Mouse (Mus musculus): ENCODE measurements around the gene Blvrb.
A peak's percentile ranks its signal among the peaks of the same experiment; 100 is the strongest.

Blvrb gene

DNA sequence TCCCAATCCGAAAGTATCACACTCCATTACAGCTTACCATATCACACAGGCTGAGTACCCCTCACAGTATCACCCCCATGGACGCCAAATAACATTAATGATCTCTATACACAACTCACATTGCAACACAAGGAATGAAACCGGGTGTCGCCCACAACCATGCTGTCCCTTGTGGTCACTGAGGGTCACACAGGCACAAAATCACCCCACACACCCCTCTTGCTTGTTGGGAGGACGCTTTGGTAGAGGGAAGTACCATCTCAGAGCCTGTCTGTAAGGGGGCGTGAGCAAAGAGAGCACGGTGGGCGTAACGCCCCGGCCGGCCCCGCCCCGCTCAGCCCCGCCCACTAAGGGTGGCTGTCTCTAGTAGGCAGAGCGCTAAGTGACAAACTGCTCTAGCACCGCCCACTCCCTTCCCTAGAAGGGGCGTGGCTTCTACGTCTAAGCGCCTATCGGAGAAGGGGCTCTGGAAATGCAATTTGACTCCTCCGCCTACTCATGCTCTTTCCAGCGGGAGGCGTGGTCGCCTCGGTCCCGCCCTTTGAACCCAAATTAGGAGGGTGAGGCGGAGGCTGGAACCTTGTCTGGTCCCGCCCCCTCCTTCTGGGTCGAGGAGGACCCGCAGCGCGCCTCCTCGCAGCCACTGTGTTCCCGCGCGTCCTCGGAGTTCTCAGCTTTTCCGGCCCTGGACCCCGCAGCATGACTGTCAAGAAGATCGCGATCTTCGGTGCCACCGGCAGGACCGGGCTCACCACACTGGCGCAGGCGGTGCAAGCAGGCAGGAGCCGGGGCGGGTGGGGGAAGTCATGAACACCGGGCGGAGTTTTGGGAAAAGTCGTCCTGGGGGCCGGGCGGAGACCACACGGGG lies at the start of gene Blvrb, which contains the start of gene Sptbn4:
Gene Blvrb, plus strand, starts transcription at position 560 of the 868 bp plus-strand sequence.
Gene Sptbn4, minus strand, starts transcription at position 268 of the 868 bp plus-strand sequence.
- DNase-seq (ENCODE audit: extremely low spot score, low read depth, low spot score) = peak; percentile 99

DNA sequence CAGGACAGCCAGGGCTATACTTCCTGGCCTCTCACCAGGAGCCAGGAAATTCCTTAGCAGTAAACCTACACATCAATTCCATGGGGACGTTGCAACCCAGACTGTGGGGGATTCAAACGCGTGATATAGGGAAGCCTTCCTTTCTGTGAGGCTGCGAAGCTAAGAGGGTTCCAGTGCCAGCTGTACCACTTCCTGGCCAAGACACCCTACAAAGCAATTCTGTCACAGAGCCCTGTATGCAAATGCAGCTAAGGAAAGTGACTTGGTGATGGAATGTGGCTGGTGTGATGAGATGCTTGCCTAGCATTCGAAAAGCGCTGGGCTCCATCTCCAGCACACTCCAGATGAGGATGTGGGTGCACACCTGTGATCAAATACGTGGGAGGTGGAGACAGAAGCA lies 47.2 kb upstream of the Blvrb start:
- DNase-seq (ENCODE audit: extremely low spot score, low read depth, low spot score) = no peak

- no peak for DNase-seq (ENCODE audit: extremely low spot score, low read depth, low spot score)
Measured at GRCm38 (mm10) chr7:27402675-27403074, 45.1 kb upstream of the Blvrb start.

DNA sequence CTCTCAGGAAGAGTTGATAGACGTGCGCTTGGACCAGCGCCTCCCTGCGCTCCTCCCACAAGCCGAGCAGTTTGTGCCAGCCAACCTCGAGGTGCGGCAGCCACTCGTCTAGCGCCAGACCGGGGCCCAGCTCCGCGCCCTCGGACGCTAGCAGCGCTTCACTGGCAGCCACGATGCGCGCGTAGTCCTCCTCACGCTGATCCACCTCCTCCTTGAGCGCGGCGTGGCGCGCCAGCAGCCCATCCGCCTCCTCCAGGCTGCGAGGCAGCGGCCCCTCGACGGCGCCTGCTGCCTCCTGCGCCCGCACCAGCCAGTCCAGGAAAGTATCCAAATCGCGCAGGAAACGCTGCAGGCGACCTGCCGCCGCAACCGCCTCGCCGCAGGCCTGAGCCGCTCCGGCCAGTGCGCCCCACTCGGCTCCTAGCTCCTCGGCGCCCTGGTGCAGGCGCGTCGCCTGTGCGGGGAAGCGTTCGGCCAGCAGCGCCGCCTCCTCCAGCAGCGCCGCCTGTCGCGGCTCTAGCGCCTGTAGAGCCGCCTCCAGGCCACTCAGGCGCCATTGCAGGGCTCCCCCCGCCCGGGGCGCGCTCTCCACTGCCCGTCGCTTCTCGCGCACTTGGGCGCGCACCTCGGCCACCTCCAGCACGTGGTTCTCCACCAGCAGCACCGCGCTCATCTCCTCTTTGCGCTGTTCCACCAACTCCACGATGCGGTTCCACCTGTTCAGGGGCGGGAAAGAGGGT lies 43.4 kb upstream of the Blvrb start:
- no peak for DNase-seq (ENCODE audit: extremely low spot score, low read depth, low spot score)

- DNase-seq (ENCODE audit: extremely low spot score, low read depth, low spot score) = no peak
Measured at GRCm38 (mm10) chr7:27406481-27406880, 41.3 kb upstream of the Blvrb start.

GRCm38 (mm10) chr7:27407816-27408215 lies 40.0 kb upstream of the Blvrb start:
- no peak for DNase-seq (ENCODE audit: extremely low spot score, low read depth, low spot score)

DNA sequence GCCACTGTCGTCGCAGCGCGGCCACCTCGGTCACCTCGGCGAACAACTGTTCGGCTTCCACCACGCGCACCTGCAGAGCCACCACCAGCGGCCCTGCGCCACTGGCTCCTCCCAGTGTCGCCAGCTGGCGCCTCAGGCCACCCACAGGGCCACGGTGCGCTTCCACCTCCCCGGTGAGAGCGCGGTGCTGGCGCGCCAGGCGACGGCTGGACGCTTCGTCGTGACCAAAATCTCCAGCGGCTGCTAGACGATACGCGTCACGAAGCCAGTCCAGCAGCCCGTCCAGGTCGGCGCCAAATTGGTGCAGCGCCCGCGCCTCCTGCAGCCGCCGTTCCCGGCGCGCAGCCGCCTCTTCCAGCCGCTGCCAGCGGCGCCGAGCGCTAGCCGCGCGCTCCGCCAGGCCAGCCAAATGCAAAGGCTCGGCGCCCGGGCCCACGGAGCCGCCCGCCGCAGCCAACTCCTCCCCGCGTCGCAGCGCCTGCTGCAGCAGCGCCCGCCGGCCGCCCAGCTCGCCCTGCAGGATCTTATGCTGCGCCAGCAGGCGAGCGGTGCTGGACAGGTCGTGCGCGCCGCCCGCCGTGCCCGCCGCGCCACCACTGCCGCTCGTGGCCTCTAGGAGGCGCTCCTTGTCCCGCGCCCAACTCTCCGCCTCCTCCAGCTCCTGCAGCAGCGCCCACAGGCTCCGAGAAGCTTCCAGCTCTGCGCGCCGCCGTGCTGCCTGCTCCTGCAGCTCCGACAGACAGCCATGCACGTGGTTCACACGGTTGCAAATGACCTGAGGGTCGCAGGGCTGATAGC lies 39.2 kb upstream of the Blvrb start:
- DNase-seq (ENCODE audit: extremely low spot score, low read depth, low spot score) = no peak

GRCm38 (mm10) chr7:27417151-27417550 lies 30.6 kb upstream of the Blvrb start:
- DNase-seq (ENCODE audit: extremely low spot score, low read depth, low spot score) = no peak

DNA sequence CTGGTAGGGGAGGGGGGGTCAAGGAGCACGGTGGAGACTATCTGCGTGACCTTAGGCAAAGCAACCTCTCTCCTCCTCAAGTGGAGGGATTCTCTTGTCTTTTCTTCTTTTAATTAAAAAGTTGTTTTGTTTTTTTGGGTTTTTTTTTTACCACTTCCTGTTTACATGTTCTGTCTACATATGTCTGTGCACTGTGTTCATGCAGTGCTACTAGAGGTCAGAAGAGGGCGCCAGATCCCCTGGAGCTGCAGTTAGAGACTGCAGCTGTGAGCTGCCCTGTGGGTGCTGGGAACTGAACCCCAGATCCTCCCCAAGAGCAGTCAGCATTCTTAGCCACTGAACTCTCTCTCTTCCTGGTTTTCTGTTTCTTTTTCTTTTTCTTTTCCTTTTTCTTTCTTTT lies 28.7 kb upstream of the Blvrb start:
- no peak for DNase-seq (ENCODE audit: extremely low spot score, low read depth, low spot score)

DNA sequence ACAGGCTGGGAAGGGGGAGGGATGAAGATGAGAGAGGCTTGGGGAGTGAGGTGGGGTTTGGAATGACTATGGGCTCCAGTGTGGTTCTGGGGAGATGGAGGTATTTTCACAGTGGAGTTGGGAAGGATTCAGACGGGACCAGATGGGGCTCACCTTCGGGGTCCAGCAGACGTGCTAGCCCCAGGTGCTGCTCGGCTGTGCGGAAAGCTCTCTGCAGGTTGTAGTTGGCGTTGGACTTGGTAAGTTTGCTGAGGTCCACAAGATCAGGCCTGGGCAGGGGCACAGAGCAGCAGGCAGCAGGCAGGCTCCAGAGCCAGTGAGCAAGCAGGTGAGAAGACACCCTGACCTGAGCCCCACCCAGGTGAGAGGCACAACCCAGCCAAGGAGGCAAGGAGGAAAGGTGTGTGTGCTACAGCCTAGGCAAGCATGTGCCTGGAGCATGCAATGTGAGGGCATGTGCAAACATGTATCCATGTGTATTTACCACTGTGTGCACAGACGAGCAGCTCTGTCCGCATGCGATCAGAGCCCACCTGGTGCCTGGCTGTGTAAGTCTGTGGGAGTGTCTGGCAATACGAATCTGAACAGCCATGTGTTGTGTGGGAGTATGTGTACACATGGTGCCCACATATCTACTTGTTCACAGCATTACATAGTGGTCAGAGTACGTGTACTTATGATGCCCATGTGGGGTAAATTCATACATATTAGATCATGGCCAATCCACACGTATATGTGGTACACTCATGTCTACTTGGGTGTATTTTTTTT lies 24.0 kb upstream of the Blvrb start:
- DNase-seq (ENCODE audit: extremely low spot score, low read depth, low spot score) = no peak

DNA sequence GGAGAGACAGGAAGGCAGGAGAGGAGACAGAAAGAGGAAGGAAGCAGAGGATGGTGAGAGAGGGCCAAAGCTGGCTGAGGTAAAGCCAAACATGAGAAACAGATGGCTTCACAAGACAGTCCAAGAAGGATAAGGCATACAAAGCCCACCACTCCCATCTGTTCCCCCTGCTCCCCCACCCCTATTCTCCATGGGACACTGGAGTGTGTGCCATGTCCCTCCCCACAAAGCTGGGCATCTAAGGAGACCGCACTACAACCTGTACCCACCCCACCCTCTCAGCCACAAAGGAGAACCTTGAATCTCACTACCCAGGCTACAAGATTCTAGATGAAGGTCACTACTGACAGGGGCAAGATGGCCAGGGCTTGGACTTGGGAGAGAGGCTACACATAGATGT lies 20.4 kb upstream of the Blvrb start:
- DNase-seq (ENCODE audit: extremely low spot score, low read depth, low spot score) = no peak

DNA sequence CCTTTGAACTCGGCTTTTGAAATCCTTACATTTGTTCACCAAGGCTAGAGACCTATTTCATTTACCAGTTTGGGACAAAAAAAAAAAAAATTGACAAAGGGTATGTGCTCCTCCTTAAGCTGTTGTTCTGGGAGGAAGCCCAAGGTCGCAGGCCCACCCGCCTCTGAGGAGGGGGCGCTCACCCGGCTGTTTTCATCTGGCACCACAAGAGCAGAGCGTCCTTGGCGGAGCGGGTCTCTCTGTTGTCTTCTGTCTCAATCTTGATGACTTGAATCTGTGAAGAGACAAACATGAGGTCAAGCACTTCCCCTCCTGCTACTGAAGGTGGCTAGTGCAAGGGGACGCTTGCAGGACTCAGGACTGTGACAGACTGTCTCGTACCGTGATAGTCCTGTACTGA lies 19.8 kb upstream of the Blvrb start:
- no peak for DNase-seq (ENCODE audit: extremely low spot score, low read depth, low spot score)

GRCm38 (mm10) chr7:27429135-27429534 lies 18.6 kb upstream of the Blvrb start:
- DNase-seq (ENCODE audit: extremely low spot score, low read depth, low spot score) = no peak

- DNase-seq (ENCODE audit: extremely low spot score, low read depth, low spot score) = no peak
Measured at GRCm38 (mm10) chr7:27433349-27433748, 14.4 kb upstream of the Blvrb start.

DNA sequence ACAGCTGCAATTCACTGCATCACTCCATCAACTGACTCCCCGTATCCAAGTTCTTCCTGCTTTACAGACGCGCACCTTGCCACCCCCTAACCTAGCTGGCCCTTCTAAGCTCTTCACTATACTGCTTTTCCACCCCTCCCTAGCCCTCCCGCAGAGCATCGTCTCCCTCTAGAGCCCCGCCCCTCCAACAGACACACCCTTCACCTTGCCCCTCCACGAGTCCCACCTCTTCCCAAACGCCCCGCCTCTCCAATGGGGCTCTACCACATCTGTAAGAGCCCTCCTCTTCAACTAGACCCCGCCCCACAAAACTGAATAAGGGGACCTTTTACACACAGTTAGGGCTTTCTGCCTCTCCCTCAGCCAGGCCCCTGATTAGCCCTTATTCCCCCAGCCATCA lies 14.0 kb upstream of the Blvrb start:
- no peak for DNase-seq (ENCODE audit: extremely low spot score, low read depth, low spot score)

DNA sequence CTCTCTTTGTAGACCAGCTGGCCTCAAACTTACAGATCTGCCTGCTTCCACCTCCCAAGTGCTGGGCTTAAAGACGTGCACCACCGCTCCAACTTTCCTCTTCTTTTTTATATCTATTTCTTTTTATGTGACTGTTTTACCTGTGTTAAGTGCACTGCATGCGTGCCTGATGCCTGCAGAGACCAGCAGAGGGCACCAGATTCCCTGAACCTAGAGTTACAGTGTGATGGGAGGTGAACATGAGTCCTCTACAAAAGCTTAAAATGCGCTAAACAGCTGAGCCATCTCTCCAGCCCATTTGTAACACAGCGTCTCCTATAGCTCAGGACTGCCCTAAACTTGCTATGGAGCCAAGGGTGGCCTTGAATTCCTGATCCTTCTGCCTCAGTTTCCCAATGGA lies 10.2 kb upstream of the Blvrb start:
- no peak for DNase-seq (ENCODE audit: extremely low spot score, low read depth, low spot score)

- no peak for DNase-seq (ENCODE audit: extremely low spot score, low read depth, low spot score)
Measured at GRCm38 (mm10) chr7:27440014-27440413, 7.8 kb upstream of the Blvrb start.

GRCm38 (mm10) chr7:27446051-27446450 lies 1.7 kb upstream of the Blvrb start:
- no peak for DNase-seq (ENCODE audit: extremely low spot score, low read depth, low spot score)

DNA sequence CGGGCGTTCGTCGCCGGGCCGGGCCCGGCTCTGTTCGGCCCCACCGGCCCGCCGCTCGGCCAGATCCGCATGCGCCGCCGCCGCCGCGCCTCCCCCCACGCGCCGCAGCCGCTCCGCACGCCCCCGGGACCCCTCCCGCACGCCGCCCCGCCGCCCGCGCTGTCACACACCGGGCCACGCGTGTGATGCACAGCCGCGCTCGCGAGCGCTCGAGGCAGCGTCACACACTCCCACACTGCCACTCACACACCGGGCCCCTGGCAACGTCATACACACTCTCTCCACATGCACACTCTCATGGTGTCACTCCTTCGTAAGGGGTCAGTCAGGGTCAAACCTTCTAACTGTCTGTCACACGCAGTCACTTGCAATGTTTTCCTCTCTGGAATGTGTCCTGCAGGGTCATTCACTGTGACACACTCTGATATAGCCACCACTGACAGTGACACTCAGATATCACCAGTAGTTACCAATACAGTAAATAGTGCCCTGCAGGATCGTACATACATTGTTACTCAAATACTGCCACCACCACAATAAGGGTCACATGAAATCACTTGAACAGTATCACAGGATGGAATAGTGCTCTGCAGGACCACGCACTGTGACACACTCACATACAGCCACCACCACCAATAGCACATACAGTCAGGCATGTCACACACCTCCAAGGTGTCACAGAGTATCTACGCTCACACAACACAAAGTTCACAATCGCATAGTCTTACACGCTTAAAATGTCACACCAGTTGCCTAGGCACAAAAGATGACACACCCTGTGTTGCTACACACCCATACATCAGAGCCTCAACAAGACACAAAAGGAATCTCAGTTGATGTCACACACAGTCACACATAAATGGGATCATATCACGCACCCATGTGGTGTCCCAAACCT lies 1.0 kb upstream of the Blvrb start:
- DNase-seq (ENCODE audit: extremely low spot score, low read depth, low spot score) = no peak

Data from hindlimb bud, embryonic 11.5 days (tissue).